Mouse (Mus musculus): ENCODE results near the gene Aebp1.
"Not testable (repeated sequence)": the region's sequence is repeated elsewhere in the genome, so short reads cannot be mapped to it uniquely, and the experiment has no call there.

Gene Aebp1

GRCm38 (mm10) chr11:5855902-5856301, 5.8 kb upstream of the Aebp1 start:
- no peak for DNase-seq (ENCODE audit: extremely low read depth, low read depth)

DNA sequence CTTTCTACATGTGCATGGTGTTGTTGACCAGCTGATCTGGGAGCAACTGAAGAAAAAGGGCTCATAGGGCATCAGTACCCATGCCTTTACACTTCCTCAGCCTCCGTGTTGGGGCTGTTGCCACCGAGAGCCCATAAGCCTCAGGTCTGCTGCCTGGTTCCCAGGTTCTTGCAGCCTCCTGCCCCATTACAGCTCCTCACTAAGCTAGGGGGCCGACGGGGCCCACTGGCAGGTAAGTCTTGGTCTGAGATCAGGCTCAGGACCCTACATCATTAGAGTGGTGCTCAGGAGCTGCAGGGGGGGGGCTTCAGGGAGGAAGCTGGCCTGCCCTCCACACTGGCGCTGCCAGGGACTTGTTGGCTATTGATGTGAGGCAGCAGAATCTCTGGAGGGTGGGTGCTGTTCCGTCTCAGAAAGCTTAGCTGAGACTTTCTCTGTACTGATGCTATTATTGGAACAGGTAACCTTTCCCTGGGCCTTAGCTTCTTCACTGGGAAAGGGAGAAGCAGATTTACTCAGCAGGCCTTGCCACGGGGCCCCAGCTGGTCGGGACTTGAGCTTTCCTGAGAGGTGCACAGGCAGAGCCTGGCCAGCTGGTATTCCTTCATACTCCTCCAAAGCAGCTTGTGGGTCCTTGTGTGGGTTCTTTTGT, 5.1 kb upstream of the Aebp1 start:
- no peak for DNase-seq (ENCODE audit: extremely low read depth, low read depth)

DNA sequence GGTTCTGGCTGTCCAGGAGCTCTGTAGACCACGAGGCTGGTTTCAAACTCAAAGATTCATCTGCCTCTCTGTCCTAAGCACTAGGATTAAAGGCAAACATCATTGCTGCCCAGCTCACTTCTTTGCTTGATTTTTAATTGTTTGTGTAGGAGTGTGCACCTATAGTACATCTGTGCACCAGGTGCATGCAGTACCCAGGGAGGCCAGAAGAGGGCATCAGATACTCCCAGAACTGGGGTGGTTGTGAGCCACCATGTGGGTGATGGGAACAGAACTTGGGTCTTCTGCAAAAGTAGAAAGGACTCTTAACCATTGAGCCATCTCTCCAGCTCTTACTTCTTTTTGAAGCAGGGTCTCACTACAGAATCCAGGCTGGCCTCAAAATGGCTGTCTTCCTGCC, 3.0 kb upstream of the Aebp1 start:
- no peak for DNase-seq (ENCODE audit: extremely low read depth, low read depth)

DNA sequence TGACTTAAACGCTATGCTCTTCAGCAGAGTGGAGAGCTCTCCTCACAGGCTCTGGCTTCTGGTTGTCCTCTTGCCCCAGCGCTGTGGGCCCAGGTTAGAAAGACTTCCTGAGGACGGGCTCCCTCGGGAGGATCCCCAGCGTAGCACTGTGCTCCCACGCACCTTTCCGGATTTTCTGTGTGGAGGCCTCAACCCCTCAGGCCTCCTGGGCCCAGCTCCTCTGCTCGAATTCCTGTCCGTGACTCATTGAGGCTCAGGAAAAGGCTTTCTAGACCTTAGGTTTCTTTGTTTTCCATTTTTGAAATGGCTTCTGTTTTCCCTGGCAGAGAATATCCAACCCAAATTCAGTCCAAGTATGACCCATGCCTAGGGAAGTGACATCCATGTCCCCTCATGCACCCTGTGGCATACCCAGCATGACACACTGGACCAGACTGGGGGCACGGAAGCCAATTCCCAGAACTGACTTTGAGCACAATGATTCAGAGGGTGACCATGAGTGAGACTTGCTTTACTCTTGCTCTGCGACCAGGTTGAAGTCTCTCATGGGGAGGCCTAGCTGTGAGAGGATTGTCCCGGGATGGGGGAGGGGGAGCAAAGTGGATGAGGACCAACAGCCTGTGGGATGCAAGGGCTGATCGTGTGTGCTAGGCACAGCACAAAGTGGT, 1.7 kb upstream of the Aebp1 start:
- no peak for DNase-seq (ENCODE audit: extremely low read depth, low read depth)

GRCm38 (mm10) chr11:5860639-5861038, 1.1 kb upstream of the Aebp1 start:
- DNase-seq (ENCODE audit: extremely low read depth, low read depth) = no peak

DNA sequence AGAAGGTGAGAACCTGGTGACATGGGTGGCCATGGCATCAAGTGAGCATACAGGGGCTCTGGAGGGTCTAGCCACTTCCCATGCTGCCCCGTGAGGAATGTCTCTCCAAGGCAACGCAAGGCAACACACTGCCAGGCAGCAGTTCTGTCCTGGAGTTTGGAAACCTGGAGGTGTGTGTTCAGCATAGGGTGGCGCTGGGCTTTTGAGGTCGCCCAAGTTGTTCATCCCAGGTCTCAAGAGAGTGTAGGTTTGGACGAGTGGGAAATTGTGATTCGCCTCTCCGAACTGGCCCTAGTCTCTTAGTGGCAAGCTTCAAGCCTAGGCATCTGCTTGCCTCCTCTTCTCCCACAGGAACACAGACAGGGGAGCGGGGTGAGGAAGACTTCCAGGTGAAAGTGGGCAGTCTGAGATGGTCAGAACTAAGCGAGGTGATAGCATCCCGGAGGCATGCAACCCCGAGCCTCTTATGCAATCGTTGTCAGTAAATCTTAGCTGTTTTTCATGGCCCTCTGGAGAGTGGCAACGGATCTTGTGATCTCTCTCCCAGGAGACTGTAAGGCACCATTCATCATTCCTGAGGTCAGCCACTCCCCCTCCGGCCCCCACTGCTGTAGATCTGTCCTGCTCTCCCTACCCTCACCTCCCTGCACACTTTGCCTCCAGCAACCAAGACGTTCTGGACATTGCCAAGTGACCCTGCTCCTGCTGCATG, 803 bp downstream of the Aebp1 start:
- DNase-seq (ENCODE audit: extremely low read depth, low read depth) = no peak

DNA sequence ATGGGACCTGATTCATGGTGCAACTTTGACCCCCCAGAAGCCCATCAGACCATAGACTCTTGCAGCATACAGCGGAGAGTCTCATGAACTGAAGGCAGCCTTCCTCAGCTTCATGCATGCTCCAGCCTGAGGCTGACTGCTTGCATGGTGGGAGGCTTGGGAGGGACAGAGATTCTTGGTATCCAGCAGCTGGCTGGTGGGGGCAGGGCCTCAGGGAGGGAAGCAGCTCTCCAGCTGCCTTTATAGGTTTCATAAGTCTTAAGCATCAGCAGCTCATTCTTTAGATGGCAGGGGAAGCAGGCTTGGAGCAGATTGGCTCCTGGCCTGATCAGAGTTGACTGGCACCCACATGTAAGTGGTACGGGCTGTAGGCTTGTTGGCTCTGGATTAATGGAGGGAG, 5.4 kb downstream of the Aebp1 start:
- no peak for DNase-seq (ENCODE audit: extremely low read depth, low read depth)

DNA sequence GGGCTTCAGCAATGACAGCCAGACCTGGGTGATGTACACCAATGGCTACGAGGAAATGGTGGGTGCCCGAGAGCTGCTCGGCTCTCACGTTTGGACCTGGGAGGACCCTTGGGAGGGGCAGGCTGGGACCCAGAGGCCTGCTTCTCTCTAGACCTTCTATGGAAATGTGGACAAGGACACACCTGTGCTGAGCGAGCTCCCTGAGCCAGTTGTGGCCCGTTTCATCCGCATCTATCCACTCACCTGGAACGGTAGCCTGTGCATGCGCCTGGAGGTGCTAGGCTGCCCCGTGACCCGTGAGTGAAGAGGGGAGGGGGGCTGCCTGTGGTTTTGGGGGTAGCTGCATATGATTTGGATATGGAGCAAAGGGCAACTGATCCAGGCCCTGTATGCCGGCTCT, 6.6 kb downstream of the Aebp1 start:
- no peak for DNase-seq (ENCODE audit: extremely low read depth, low read depth)

DNA sequence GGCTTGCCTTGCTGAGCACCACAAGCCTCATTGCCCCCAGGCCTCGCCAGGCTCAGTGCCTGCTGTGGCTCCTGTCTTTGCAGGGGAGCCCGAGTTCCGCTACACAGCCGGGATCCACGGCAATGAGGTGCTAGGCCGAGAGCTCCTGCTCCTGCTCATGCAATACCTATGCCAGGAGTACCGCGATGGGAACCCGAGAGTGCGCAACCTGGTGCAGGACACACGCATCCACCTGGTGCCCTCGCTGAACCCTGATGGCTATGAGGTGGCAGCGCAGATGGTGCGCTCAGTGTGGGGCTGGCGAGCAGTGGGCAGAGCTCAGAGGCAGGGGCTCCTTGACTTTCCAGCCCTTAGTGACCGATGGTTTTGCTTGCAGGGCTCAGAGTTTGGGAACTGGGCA, 7.6 kb downstream of the Aebp1 start:
- no peak for DNase-seq (ENCODE audit: extremely low read depth, low read depth)

DNA sequence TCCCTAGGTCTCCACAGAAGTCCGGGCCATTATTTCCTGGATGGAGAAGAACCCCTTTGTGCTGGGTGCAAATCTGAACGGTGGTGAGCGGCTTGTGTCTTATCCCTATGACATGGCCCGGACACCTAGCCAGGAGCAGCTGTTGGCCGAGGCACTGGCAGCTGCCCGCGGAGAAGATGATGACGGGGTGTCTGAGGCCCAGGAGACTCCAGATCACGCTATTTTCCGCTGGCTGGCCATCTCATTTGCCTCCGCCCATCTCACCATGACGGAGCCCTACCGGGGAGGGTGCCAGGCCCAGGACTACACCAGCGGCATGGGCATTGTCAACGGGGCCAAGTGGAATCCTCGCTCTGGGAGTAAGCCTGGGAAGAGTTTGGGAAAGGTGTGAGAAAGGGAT, 8.3 kb downstream of the Aebp1 start:
- DNase-seq (ENCODE audit: extremely low read depth, low read depth) = no peak

DNA sequence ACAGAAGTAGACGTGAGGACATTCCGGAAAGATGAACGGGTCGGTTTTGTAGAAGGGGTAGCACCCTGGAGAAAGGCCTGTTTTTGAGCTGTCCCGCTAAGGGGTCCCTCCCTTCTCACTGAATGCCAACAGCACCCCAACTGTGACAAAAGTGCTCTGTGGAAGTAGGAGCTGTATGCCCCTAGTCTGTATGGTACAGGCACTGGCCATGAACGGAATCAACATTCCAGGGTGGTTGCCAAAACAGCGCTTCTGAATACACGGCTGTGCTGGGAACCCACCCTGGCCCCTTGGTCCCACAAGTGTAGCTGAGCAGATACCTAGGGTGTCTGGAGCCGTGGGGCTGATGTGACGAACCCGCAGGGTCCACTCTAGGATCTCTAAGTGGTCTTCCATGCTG, 11.0 kb downstream of the Aebp1 start:
- no peak for DNase-seq (ENCODE audit: extremely low read depth, low read depth)

DNA sequence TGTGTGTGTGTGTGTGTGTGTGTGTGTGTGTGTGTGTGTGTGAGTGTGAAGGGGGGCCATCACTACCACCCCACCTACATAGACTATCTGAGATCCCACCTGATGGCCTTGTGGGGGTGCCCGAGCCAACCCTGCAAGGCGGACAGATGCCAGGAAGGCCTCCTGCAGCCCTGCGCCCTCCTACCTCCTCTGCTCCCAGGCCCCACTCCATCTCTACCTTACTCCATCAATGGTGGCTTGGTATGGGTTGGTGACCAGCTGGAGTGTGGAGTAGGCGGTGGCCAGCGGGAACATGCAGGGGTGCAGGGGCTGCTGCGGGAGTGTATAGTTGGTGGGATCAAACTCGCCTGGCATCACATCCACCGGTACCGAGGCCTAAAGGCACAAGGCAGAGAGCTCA, 11.4 kb downstream of the Aebp1 start:
- no peak for DNase-seq (ENCODE audit: extremely low read depth, low read depth)

DNA sequence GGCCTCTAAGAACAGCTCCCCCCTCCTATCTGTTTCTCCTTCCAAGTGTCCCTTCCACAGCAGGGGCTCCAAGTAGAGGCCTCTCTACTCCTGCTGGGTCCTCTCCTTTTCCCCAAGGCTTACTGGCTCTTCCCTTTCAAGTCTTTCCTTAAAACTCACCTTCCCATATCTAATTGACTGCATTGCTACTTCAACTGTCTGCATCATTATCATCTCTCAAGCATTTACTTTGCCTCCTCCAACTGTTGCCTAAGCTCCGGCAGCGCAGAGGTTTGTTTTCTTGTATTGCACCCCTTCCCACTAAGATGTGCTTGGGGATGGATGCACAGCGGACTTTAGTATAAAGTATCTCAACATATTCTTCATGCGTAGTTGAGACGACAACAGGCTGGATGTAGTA, 15.7 kb downstream of the Aebp1 start:
- no peak for DNase-seq (ENCODE audit: extremely low read depth, low read depth)

DNA sequence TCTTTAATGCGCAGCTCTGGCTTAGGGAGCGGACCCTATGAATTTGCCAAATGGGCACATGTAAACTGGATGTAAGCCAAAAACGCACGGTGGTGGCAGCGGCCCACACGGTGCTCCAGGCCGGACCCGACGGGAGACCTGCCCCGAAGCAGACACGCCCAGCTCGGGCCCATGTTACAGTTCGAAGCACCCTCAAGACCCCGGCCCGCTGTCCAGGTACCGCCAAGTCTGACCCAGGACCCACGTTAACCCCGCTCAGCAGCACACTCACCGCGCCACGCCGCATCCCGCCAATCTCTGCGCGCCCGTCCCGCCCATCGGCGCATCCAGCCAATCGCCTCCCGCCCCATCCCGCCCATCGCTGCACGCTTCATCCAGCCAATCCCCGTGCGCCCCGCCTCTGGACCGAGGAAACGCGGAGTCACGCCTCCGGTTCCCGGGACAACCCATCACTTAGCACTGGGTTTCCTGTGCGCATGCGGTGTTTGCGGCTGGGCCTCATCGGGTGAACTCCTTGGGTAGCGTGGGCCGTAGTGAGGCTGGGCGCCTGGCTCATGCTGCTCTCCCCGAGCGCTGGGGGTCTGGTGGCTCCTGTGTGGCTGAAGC, 16.3 kb downstream of the Aebp1 start, which contains the start of gene Pold2:
Pold2 (minus strand) TSS at position 372 of the 606 bp plus-strand sequence.
- DNase-seq (ENCODE audit: extremely low read depth, low read depth) = peak; percentile 95

DNA sequence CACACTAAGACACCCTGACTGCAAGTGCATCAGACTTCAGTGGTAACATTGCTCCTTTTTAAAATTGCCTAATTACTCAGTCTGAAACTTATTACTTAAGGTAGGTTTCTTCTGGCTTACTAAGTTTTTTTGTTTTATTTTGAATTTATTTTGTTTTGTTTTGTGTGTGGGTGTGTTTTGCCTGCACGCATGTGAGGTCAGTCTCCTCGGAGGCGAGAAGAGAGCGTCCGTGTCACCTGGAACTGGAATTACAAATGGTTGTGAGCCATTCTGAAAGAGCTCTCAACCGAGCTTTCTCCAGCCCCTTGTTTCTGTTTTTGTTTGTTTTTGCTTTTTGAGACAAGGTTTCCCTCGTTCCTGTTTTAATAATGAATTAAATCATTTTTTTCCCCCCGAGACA, 16.9 kb downstream of the Aebp1 start:
- DNase-seq (ENCODE audit: extremely low read depth, low read depth) = no peak

DNA sequence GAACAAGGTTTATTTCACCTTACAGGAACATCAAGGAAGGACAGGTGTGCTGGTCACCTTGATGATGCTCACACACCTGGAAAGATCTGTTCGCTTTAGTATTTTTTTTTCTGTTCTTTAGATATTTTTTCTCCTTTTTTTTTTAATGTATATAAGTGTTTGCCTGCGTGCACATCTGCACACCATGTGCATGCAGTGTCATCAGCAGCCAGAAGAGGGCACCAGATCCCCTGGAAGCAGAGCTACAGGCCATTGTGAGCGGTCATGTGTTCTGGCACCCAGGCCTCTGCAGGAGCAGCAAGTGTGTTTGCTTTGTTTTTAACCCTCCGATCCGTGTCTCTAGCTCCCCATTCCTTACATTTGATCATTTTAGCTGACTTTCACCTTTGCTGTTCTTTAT, 18.2 kb downstream of the Aebp1 start:
- DNase-seq (ENCODE audit: extremely low read depth, low read depth) = peak; percentile 69

DNA sequence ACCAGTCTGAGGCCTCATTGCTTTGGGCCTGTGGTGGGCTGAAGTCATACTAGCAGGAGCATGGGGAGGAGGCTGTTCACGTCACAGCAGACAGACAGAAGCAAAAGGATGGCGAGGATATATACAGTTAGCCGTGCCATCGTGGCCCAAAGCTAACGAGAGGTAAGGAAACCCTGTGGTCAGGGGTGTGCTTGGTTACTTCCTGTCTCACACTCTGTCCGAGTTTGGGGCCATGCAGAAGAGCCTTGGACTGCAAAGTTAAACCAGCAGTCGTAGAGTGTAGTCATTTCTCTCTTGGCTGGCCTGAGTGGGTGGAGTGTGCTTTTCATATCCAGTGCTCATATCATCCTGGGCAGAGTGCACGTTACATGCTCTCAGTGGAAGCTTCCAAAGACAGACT, 20.8 kb downstream of the Aebp1 start:
- no peak for DNase-seq (ENCODE audit: extremely low read depth, low read depth)

- peak; percentile 39 for DNase-seq (ENCODE audit: extremely low read depth, low read depth)
Observed at GRCm38 (mm10) chr11:5886187-5886586, 24.4 kb downstream of the Aebp1 start.

DNA sequence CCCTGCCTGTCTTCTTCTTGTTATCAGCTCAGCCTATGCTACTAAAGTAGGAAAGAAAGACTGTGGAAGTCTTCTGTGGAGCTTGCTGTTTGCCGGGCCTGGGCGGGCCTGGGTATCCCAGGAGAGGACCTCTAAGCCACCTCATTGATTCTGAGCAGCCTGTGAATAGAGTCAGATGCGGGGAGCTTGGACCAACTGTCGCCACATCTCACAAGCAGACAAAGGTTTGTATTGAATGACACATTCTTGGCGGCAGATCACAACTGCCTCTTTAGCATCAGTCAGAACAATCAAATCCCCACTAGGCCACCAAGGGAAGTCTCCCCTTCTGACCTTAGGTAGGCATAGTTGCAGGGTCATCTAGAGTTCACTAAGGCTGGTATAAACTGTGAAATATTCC, 25.5 kb downstream of the Aebp1 start:
- DNase-seq (ENCODE audit: extremely low read depth, low read depth) = no peak

DNA sequence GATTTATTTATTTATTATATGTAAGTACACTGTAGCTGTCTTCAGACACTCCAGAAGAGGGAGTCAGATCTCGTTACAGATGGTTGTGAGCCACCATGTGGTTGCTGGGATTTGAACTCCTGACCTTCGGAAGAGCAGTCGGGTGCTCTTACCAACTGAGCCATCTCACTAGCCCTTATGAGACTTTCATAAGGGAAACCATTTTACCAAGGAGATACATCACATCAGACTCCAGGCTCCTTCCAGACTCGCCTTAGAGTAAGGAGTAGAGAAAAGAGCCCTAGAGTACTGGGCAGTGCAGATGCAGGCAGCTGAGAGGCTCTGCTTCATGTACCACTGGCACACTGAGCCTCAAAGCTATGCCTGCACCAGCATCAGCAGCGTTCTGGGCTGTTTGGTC, 26.8 kb downstream of the Aebp1 start:
- DNase-seq (ENCODE audit: extremely low read depth, low read depth) = not testable (repeated sequence)

- DNase-seq (ENCODE audit: extremely low read depth, low read depth) = no peak
Observed at GRCm38 (mm10) chr11:5892151-5892591, 30.4 kb downstream of the Aebp1 start.

DNA sequence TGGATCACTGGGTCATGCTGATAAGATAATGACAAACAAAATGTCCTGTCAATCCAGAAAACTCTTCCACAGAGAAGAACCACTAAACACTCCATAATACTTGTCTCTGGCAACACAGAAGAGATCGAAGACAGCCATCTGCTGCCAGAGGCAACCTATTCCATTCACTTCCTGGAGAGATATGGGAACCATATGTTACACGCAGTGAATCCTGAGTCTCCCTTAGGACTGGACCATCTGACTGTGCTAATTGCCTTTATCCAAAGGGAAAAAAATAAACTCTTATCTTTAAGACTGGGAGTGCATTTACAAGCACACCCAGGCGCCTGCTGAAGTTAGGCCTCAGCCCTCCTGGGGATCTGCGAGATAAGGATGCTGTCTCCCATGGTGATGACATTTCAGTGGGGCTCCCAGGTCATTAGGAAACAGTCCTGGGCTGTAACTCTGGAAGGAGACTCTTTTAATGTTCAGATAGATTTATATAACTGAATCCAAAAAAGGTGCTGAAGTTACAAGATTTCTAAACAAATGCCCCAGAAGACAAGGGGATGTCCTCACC, 31.1 kb downstream of the Aebp1 start:
- no peak for DNase-seq (ENCODE audit: extremely low read depth, low read depth)
